Mouse (Mus musculus) midbrain, embryonic 11.5 days (tissue): ENCODE measurements around the gene Ugt2b35. TPM values are rescaled to one million over a fixed set of nuclear protein-coding genes. Genes with fewer than 3 reads are reported as not detected.

ENCODE experiments used
- polyA plus RNA-seq: library from polyadenylated mRNA; unstranded; fragments of >200 nt; fragmentation: Nextera tagmentation; extraction: Ambion mirVana; gene quantifications from 2 replicates; pipeline ENCODE4 v1.2.1, GENCODE M21; 2014

Ugt2b35 gene
- polyA plus RNA-seq, 1 experiment from 2014 or later, result not detected

Other genes with a start within 250 kb of the Ugt2b35 start
- 55.9 TPM in 2 replicates for gene Ythdc1, start 196.6 kb upstream of the Ugt2b35 start, polyA plus RNA-seq
- gene Ugt2b34, start 93.9 kb upstream of the Ugt2b35 start, polyA plus RNA-seq, result not detected in 2 replicates
- gene Ugt2b1, start 74.3 kb upstream of the Ugt2b35 start, polyA plus RNA-seq, result not detected in 2 replicates
- gene Ugt2b36, start 91.7 kb downstream of the Ugt2b35 start, polyA plus RNA-seq, result not detected in 2 replicates
- gene Ugt2b5, start 139.5 kb downstream of the Ugt2b35 start, polyA plus RNA-seq, result not detected in 2 replicates